Mouse (Mus musculus) liver, embryonic 11.5 days (tissue): ENCODE measurements around the gene Lat2. TPM values are rescaled to one million over a fixed set of nuclear protein-coding genes. Genes with fewer than 3 reads are reported as not detected.

ENCODE experiments used
- ATAC-seq: fragments of 200-750 bp; cut with Nextera tagmentation; replicated peaks from 2 replicates; pipeline ENCODE4 v1.8.0; 2017; ENCODE audit warnings: moderate number of reproducible peaks, mild to moderate bottlenecking, moderate TSS enrichment, moderate library complexity; ENCODE audit not compliant: low FRiP score
- DNase-seq: peaks from one replicate; pipeline ENCODE4 v3.0.0-alpha.2; 2017; ENCODE audit warnings: low spot score
- H3K27ac ChIP-seq: fragments of 300-500 bp; sonication (generic); 2 replicates; pipeline ENCODE4 v1.5.1; 2014; ENCODE audit warnings: mild to moderate bottlenecking, low read depth, low read length, control low read depth
- H3K27me3 ChIP-seq: fragments of 300-500 bp; sonication (generic); replicated peaks from 2 replicates; pipeline ENCODE4 v1.6.1; 2014; ENCODE audit warnings: low read length, mixed read lengths; ENCODE audit not compliant: control insufficient read depth, insufficient read depth
- H3K36me3 ChIP-seq: fragments of 300-500 bp; sonication (generic); 2 replicates; pipeline ENCODE4 v1.6.1; 2014; ENCODE audit warnings: mild to moderate bottlenecking, low read length, moderate library complexity, mixed read lengths; ENCODE audit not compliant: control insufficient read depth, insufficient read depth
- H3K4me1 ChIP-seq: fragments of 300-500 bp; sonication (generic); replicated peaks from 2 replicates; pipeline ENCODE4 v1.6.1; 2014; ENCODE audit warnings: low read length, mixed read lengths; ENCODE audit not compliant: control insufficient read depth, insufficient read depth
- H3K4me2 ChIP-seq: fragments of 300-500 bp; sonication (generic); 2 replicates; pipeline ENCODE4 v1.6.1; 2014; ENCODE audit warnings: mild to moderate bottlenecking, control low read depth, moderate library complexity
- H3K4me3 ChIP-seq: fragments of 300-500 bp; sonication (generic); 2 replicates; pipeline ENCODE4 v1.5.1; 2014; ENCODE audit warnings: low read depth, low read length, control low read depth
- H3K9ac ChIP-seq: fragments of 300-500 bp; sonication (generic); 2 replicates; pipeline ENCODE4 v1.6.1; 2014; ENCODE audit warnings: low read depth, low read length, control low read depth
- H3K9me3 ChIP-seq: fragments of 300-500 bp; sonication (generic); 2 replicates; pipeline ENCODE4 v1.6.1; 2016; ENCODE audit warnings: low read length, inconsistent platforms, mixed read lengths; ENCODE audit not compliant: control insufficient read depth
- WGBS: fragments of 180-500 bp; shearing (Covaris S2); extraction: QIAGEN DNeasy Blood & Tissue Kit; methylation state at CpG from one replicate; pipeline ENCODE4 v1.1.7; 2014; 5-methylcytosine and 5-hydroxymethylcytosine counted together
- polyA plus RNA-seq: library from polyadenylated mRNA; unstranded; fragments of >200 nt; fragmentation: Nextera tagmentation; extraction: Ambion mirVana; gene quantifications from 2 replicates; pipeline ENCODE4 v1.2.1, GENCODE M21; 2014

Lat2 gene
- polyA plus RNA-seq, 1 experiment from 2014 or later: 2.1 TPM

DNA sequence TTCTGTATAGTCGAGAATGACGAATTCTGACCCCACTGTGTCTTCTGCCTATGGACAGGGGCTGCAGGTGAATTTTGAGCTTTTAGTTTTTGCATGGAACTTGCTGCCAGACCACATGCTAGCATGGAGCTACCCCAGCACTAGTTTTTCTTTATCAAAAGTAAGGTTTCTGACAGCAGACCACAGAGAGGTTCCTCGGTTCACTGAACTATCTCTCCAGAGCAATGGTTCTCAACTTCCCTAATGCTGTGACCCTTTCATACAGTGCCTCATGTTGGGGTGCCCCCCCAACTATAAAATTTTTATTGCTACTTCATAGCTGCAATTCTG is 31.0 kb downstream of the Lat2 start:
- DNase-seq: no peak
- Histone ChIP-seq H3K9ac (peak overlapping the region; percentile 84), H3K27ac (peak overlapping the region; percentile 23), H3K36me3 (peaks cover 4% of the 10 kb centered on the region; the same call in 1 of the 2 replicates), H3K27me3 (no peaks in the 10 kb centered on the region), H3K4me3 (peak overlapping the region; percentile 68), H3K9me3 (no peaks in the 10 kb centered on the region), H3K4me1 (peaks cover 11% of the 10 kb centered on the region), H3K4me2 (peak overlapping the region; percentile 71)
- WGBS: 41% methylated on average over 3 of the region's 3 CpGs
- no peak for ATAC-seq

GRCm38 (mm10) chr5:134583006-134583883 is 31.6 kb downstream of the Lat2 start:
- WGBS: 20% methylated on average over 15 of the region's 15 CpGs
- Histone ChIP-seq H3K36me3 (0 out of 2 replicates have a peak, but pooled peaks cover 3% of the 10 kb centered on the region), H3K4me3 (peak overlapping the region; percentile 68), H3K9me3 (no peaks in the 10 kb centered on the region), H3K27ac (peak overlapping the region; percentile 23), H3K9ac (peak overlapping the region; percentile 84), H3K27me3 (no peaks in the 10 kb centered on the region), H3K4me2 (peak overlapping the region; percentile 71), H3K4me1 (peaks cover 11% of the 10 kb centered on the region)
- ATAC-seq (peak; percentile 33; the same call in 1 of the 2 replicates), DNase-seq (no peak)

- 8% methylated on average over 29 of the region's 30 CpGs for WGBS
- Histone ChIP-seq H3K27me3 (no peaks in the 10 kb centered on the region), H3K4me3 (peak overlapping the region; percentile 68), H3K27ac (peak overlapping the region; percentile 23; the same call in 1 of the 2 replicates), H3K4me1 (peaks cover 11% of the 10 kb centered on the region), H3K9me3 (no peaks in the 10 kb centered on the region), H3K4me2 (peak overlapping the region; percentile 71), H3K9ac (peak overlapping the region; percentile 84), H3K36me3 (0 out of 2 replicates have a peak, but pooled peaks cover 3% of the 10 kb centered on the region)
- DNase-seq (peak; percentile 94), ATAC-seq (peak; percentile 92)
Measured at GRCm38 (mm10) chr5:134582221-134582907, 32.5 kb downstream of the Lat2 start.

GRCm38 (mm10) chr5:134581146-134581545 is 33.7 kb downstream of the Lat2 start, which contains the start of gene Rfc2:
Gene Rfc2, plus strand, starts transcription at chr5:134581366.
- Histone ChIP-seq H3K4me1 (peaks cover 11% of the 10 kb centered on the region), H3K4me3 (no peak within 1 kb of the TSS), H3K9me3 (no peaks in the 10 kb centered on the region), H3K27me3 (no peaks in the 10 kb centered on the region), H3K4me2 (no peak within 1 kb of the TSS), H3K36me3 (no peaks in the 10 kb centered on the region), H3K27ac (no peak within 1 kb of the TSS), H3K9ac (no peak within 1 kb of the TSS)
- no peak for ATAC-seq
- no peak for DNase-seq
- WGBS: 88% methylated on average over 5 of the region's 5 CpGs

- H3K9me3 ChIP-seq: no peaks in the 10 kb centered on the region
- H3K4me1 ChIP-seq: peaks cover 4% of the 10 kb centered on the region; the same call in 1 of the 2 replicates
- ATAC-seq (no peak), DNase-seq (no peak)
- WGBS: 70% methylated on average over 3 of the region's 3 CpGs
- no peaks in the 10 kb centered on the region for H3K27me3 ChIP-seq
- no peak overlapping the region for H3K27ac ChIP-seq
- H3K4me2 ChIP-seq: no peak overlapping the region
- no peak overlapping the region for H3K4me3 ChIP-seq
- no peak overlapping the region for H3K9ac ChIP-seq
- H3K36me3 ChIP-seq: no peaks in the 10 kb centered on the region
Measured at GRCm38 (mm10) chr5:134579135-134579534, 35.7 kb downstream of the Lat2 start.

- H3K27me3 ChIP-seq: no peaks in the 10 kb centered on the region
- H3K36me3 ChIP-seq: no peaks in the 10 kb centered on the region
- H3K4me3 ChIP-seq: no peak overlapping the region
- no peak for DNase-seq
- WGBS: 87% methylated on average over 7 of the region's 7 CpGs
- H3K4me1 ChIP-seq: peaks cover 1% of the 10 kb centered on the region; the same call in 1 of the 2 replicates
- H3K9me3 ChIP-seq: no peaks in the 10 kb centered on the region
- H3K4me2 ChIP-seq: no peak overlapping the region
- no peak overlapping the region for H3K9ac ChIP-seq
- no peak overlapping the region for H3K27ac ChIP-seq
- no peak for ATAC-seq
Measured at GRCm38 (mm10) chr5:134577534-134577933, 37.3 kb downstream of the Lat2 start.

DNA sequence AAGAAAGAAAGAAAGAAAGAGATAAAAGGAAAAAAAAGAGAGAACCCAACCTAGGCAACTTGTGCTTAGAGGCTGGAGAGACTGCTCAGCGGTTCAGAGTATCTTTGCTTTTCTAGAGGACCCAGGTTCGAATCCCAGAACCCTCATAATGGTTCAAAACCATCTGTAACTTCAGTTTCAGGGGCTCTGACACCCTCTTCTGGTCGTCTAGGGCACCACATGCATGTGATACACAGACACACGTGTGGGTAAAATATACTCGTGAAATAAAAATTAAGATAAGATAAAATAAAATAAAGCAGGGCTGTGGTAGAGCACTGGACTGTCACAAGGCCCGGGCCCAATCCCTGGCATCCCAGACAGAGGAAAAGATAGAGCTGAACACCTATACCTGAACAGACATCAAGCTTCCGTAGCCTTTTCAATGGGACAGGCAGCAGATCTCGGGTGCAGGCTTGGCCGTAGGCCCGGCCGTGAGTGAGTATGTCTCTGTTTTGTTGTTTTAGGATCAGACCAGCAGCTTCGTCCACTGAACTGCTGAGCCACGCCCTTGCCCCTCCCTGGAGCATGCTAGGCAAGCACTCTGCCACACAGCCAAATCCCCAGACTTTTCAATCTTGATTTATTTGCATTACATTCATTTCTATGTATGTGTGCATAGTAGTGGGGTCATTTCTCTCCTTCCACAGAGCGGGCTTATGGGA is 38.2 kb downstream of the Lat2 start:
- H3K4me1 ChIP-seq: peaks cover 6% of the 10 kb centered on the region; the same call in 1 of the 2 replicates
- no peak overlapping the region for H3K4me3 ChIP-seq
- WGBS: 74% methylated on average over 14 of the region's 14 CpGs
- no peaks in the 10 kb centered on the region for H3K36me3 ChIP-seq
- H3K4me2 ChIP-seq: no peak overlapping the region
- DNase-seq (no peak), ATAC-seq (no peak)
- no peak overlapping the region for H3K27ac ChIP-seq
- H3K9ac ChIP-seq: no peak overlapping the region
- no peaks in the 10 kb centered on the region for H3K9me3 ChIP-seq
- no peaks in the 10 kb centered on the region for H3K27me3 ChIP-seq

DNA sequence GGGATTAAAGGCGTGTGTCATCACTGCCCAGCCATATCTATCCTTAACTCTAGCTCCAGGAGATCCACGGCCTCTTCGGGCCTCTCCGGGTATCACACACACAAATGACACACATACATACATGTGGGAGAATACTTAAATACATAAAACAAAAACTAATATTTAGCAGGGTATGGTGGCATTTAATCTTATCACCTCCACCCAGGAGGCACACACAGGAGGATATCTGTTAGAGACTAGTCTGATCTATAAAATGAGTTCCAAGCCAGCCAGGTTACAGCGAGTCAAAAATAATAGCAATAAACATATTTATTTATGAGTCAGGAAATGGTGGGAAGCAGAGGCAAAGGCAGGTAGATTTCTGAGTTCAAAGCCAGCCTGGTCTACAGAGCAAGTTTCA is 39.0 kb downstream of the Lat2 start:
- no peaks in the 10 kb centered on the region for H3K27me3 ChIP-seq
- no peaks in the 10 kb centered on the region for H3K9me3 ChIP-seq
- DNase-seq: no peak
- no peaks in the 10 kb centered on the region for H3K36me3 ChIP-seq
- ATAC-seq: no peak
- H3K4me3 ChIP-seq: no peak overlapping the region
- H3K9ac ChIP-seq: no peak overlapping the region
- H3K27ac ChIP-seq: no peak overlapping the region
- WGBS: 87% methylated on average over 5 of the region's 5 CpGs
- no peak overlapping the region for H3K4me2 ChIP-seq
- peaks cover 6% of the 10 kb centered on the region; the same call in 1 of the 2 replicates for H3K4me1 ChIP-seq
